Mouse (Mus musculus): ENCODE data around the gene Daw1.

DNA sequence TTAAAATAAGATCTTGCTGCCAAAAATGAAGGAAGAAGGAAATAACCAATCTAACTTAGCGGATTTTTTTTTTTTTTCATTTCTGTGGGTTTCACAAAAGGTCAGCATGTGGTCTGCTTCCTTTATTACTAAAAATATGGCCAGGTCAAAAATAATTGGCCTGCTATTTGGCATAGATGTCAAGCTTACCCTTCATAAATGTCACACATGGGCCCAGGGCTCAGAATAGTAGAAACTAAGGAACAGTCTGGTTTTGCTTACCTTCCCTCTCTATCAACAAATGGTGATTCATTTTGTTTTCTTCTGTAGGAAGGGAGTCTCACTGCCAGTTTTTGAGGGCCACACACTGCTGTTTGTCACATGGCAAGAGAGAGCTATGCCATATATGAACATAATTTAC, 92.2 kb downstream of the Daw1 start:
- TF ChIP-seq EP300 (IDR thresholded peaks at IDR 0.05), result no peak
- no peak for TF ChIP-seq CTCF (IDR thresholded peaks at IDR 0.05)
